Mouse (Mus musculus) lung, postnatal 0 days (tissue): ENCODE results near the gene 2610318N02Rik.

Experiments
- CTCF ChIP-seq: IDR thresholded peaks from 2 replicates; pipeline ENCODE4 v1.5.1; 2016; ENCODE audit warnings: antibody characterized with exemption, mild to moderate bottlenecking
- EP300 ChIP-seq: IDR thresholded peaks from 2 replicates; pipeline ENCODE4 v1.6.1; 2016; ENCODE audit warnings: antibody characterized with exemption, mild to moderate bottlenecking, control low read depth

- TF ChIP-seq CTCF (no peak), EP300 (no peak)
Observed at GRCm38 (mm10) chr16:17102630-17103220, 22.2 kb downstream of the 2610318N02Rik start.
